Mouse (Mus musculus) cerebellum, adult 2 months (tissue): ENCODE results near the gene Myo1c.

Source experiments
- CTCF ChIP-seq: fragments of 200-500 bp; IDR thresholded peaks from 2 replicates; pipeline ENCODE4 v1.5.1; 2011; ENCODE audit warnings: low read depth, mild to moderate bottlenecking, control low read depth, low read length, moderate library complexity, borderline replicate concordance; ENCODE audit not compliant: insufficient read depth
- POLR2A ChIP-seq: fragments of 200-500 bp; IDR thresholded peaks from 2 replicates; pipeline ENCODE4 v1.6.1; 2011; ENCODE audit warnings: low read length, control low read depth, borderline replicate concordance; ENCODE audit not compliant: insufficient read depth

DNA sequence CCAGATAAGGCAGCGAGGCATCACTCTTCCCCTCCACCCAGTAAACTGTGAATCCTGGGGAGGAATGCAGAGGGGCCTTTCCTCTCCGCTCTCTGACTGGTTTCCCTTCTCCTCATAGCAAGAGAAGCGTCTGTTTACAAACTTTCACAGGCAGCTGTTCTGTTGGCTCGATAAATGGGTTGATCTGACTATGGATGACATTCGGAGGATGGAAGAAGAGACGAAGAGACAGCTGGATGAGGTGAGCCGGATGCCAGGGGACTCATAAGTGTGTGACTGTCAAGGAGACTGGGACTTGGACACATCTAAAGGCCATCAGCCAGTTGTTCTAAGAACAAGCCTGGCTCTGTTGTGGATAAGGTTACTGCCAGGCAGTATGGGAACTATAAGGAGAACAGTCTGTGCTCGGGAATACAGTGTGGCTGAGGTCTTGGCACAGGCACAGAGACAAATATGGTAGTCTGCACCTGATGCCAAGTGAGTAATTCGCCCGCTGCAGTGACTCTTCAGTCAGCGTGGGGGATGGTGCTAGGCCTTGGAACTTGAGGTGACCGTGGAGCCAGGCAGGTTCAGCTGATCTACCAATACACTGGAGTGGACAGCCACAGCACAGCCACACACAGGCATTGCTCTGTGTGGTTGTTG lies 30.0 kb upstream of the Myo1c start:
- TF ChIP-seq CTCF, result no peak
- no peak for TF ChIP-seq POLR2A
